Mouse (Mus musculus): ENCODE results near the gene Sez6l.
"Not testable (repeated sequence)": the region's sequence is repeated elsewhere in the genome, so short reads cannot be mapped to it uniquely, and the experiment has no call there.

Gene Sez6l

DNA sequence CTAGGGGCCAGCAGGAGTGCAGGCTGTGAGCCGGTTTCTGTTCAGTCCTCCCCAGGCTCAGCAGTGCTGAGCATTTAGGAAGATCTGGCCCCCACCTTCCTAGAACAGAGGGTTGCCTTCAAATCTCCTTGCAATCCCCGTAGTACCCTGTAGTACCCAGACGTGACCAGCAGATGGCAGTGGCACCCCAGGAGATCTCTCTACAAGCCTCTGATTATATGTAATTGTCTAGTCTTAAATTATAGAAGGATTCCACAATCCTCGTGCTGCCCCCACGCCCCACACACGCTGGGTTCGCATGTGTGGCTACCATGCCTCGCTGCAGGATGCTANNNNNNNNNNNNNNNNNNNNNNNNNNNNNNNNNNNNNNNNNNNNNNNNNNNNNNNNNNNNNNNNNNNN, 144.0 kb downstream of the Sez6l start:
- peak; percentile 29 to 52 for DNase-seq (ENCODE audit: low spot score in 2 of 2)

DNA sequence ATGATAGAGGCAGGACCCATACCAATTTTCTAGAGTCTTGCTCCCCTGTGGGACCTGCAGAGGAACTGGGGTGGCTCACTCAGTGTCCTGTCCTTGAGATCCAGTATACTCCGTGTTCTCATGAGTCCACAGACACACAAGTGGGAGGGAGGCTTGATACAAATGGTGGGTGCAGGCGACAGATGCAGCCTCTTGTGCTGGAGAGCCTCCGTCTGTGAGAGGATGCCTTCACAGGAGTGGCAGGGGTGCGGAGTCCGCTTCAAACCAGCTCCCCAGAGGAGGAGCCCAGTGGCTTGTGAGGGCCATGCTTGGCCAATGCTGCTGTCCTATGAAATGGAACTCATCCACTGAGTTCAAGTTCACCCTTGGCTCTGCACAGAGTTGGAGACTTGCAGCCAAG, 145.0 kb downstream of the Sez6l start:
- no peak for DNase-seq (ENCODE audit: low spot score in 2 of 2)

DNA sequence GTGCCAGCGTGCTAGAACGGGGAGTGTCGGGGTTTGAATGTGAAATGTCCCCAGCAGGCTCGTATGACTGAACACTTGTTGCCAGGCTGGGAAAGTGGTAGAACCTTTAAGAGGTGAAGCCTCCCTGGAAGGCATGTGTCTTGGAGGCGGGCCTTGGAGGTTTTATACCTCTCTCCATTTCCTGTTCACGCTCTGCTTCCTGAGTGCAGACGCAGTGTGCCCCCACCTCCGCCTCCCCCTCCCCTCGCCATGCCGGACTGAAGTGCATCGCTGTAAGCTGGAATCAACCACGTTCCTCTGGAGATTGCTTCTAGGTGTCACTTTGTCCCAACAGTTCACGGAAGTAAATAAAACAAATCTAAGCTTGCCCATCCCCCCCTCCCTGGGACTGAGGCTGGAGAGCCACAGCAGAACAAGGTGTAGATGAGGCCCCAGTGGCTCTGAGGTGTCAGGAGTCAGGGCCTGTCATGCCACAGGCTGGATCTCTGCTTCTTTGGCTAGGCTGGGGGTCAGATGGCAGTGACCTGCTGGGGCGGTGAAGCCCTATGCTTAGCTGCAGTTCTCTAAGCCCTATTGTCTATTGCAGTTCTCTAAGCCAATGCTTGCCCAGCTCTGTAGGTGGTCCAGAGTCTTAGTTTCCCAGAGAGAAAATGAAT, 145.7 kb downstream of the Sez6l start:
- DNase-seq (ENCODE audit: low spot score in 2 of 2), result no peak

DNA sequence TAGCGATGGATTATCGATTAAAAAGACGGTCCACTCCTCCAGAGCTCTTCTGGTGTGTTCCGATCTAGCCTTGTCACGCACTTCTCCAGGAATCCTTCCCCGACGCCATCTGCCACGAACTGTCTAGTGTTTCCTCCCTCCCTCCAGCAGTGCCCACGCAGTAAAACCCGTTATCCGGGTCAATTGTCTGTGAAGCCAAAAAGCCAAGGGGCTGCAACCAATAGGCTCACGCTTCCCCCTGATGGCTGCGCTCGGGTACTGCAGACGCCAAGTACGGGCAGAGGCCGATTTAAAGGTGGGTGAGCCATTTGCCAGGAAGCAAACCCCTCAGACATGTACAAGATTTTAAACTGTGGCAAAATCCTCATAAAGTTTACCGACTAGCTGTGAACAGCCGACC, 148.0 kb downstream of the Sez6l start:
- peak in 1 of 2 experiments; percentile 31 for DNase-seq (ENCODE audit: low spot score in 2 of 2)

DNA sequence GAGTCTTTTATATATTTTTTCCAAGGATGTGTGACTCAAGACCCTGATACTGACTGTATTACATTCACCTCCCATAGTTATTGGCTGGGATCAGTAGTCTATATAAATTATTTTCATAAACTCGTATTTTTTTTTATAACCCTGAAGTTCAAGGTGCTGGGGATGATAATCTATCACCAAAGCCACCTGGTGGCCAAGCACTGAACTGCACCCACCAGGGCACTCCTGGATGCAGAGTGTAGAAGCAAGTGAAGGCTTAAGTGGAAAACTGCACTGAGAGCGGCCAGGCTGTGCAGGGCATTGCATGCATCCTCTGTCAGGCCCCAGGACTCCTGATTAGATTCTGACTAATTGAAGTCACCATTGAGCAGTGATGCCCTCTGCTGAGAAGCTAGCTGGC, 149.7 kb downstream of the Sez6l start:
- DNase-seq (ENCODE audit: low spot score in 2 of 2), result peak in 1 of 2 experiments; percentile 8

DNA sequence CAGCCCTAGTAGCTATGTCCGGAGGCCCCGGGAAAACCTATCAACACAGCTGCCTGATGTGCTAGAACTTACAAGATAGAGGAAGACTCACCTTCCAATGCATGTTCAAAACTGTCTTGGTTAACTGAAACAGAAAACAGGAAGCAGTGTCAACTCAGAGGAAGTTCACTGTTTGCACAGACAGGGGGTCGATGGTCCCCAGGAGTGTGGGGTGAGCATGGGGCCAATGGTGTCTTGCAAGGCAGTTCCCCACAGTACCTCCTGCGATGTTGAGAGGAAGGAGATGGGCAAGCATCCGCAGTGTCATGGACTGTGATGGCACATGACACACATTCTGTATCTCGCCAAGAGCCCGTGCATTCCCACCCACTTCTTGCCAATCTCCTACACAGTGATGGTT, 150.3 kb downstream of the Sez6l start:
- DNase-seq (ENCODE audit: low spot score in 2 of 2), result no peak

DNA sequence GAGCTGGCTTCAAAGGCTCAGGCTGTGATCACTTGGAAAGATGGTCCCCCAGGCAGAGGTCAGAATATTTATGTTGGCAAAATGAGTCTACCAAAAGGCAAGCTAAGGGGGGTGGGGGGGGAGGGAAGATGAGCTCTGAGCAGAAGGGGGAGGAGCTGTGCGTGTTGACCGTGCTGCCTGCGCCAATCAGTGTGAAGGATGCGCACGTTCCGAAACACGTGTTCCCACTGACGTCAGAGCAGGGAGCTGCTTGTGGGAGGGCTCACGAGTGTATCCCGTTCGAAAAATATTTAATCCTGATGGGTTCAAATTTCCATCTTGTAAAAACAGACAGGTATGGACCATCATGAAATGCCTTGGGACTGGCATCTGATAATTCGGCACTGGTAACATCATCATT, 157.4 kb downstream of the Sez6l start:
- no peak for DNase-seq (ENCODE audit: low spot score in 2 of 2)

DNA sequence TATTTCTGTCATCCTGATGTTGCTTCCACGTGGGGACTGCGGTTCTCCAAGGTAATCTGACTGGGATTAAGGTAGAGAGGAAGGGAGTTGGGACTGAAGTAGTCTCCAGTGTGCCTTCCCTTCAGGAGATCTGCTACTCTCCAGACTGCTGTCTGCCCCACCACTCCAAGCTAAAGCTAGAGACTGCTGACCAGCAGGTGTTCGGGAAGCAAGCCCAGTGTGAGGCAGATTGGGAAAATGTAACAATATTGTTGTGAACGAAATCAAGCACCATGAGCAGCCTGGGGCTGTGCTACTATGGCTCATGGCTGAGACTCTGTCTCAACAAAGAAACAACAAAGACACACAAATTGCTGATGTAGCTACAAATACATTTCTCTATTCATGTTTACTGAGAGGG, 159.0 kb downstream of the Sez6l start:
- no peak for DNase-seq (ENCODE audit: low spot score in 2 of 2)

DNA sequence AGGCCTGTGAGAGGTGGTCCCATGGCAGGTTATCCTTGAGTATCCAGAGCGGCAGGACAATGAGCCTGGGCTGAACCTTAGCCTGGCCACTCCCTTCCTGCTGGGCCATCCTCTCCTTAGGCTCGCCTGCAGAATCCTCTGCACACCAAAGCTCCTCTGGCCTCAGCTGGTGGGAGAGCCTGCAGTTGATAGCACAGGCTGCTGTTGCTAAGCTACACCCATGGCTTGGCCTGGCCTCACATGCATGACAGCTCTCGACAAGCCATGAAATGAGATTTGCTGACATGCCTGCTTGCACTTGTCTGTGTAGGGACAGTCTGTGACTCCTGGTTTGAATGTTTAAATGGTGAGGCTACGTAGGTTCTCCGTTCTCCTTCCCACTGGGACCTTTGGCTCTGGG, 160.3 kb downstream of the Sez6l start:
- DNase-seq (ENCODE audit: low spot score in 2 of 2), result no peak

DNA sequence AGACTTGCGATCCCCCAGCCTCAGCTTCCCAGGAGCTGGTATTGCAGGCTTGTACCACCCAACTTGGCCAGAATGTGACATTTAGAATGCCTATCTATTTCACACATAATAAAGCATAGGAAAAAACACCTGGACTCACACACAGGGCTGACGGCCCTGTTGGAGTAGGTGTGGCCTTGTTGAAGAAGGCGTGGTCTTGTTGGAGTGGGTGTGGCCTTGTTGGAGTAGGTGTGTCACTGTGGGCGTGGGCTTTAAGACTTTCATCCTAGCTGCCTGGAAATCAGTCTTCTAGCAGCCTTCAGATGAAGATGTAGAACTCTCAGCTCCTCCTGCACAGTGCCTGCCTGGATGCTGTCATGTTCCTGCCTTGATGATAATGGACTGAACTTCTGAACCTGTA, 164.2 kb downstream of the Sez6l start:
- not testable (repeated sequence) for DNase-seq (ENCODE audit: low spot score in 2 of 2)

DNA sequence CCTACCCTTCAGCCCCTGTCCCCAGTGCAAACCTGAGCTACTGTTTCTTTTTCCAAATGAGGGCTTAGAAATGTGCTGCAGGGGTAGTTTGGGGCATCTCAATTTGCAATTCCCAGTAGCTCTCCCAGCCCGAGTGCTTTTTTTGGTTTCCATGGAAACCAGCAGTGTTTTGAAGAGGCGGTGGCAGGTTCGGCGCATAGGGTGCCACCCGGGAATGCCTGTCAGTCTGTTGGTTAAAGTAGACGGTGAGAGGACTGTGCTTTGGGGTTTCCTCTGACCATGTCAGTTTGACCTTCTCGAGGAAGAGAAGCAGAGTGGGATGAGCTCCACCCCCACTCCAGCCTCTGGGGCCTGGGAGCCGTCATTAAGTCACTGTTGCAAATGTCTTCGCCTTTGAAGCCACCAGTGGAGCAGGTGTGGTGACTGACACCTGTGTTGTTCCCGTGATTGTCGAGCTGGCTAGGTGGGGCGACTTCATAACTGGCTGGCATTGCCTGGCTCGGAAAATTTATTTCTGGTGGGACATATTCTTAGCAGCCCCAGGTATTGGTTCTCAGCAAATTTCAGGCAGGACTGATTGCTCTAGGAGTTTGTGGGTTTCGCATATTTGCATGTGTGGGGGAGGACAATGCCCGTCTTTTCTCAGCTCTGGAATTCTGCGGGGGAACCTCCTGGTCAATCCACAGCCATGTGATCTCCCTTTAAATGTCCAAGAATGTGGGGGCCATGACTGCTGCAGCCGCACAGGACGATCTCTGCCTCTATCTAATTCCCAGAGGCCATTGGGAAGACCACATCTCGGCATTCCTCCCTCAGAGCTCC, 165.3 kb downstream of the Sez6l start:
- DNase-seq (ENCODE audit: low spot score in 2 of 2), result no peak

DNA sequence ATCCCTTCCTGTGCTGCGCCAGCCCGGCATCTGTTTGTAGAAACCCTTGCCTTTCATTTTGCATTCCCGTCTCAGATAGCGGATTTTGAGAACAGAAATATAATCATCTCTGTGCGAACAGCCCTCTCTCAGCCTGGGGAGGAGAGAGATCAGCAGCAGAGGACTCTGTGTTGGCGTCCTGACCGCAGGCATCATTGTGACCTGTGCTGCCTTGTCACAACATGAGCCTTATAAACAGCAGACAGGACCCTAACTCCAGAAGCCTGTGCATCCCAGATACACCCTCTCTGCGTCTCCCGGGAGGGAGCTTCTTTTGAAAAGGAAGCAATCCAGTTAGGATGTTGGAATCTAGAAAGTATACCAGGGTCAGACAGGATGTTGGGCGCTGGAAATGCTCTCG, 165.9 kb downstream of the Sez6l start:
- DNase-seq (ENCODE audit: low spot score in 2 of 2), result no peak

DNA sequence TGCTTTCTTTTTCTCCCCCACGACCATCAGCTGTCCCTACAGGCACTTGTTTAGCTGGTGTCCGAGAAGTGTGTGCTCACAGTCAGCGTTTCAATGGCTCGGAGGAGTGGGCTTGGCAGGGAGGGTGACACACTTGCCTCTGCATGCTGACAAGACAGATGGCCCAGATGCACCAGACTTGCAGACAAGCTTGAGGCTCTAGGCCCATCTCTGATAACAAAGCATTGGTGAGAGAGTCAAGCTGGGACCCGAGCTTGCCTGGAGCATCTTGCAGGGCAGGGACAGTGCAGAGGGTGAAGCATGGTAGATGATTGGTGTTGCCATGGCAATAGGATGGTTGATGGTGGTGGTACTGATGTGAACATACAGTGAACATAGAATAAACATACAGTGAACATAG, 167.7 kb downstream of the Sez6l start:
- no peak for DNase-seq (ENCODE audit: low spot score in 2 of 2)

DNA sequence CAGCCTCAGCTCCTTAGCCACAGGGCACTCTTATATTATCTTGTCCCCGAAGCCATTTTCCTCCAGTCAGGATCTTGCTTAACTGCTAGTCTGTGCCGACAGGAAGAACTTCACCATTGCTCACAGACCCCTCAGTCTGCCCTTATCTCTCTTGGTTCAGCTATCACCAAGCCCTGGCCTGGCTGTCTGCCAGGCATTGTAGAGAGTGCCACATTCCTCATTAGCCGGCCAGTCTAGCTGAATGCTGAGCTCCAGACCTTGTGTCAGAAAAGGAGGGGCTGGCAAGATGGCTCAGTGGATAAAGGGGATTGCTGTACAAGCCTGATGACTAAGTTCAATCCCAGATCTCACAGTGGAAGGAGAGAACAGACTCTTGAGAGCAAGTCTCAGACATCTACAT, 171.0 kb downstream of the Sez6l start:
- DNase-seq (ENCODE audit: low spot score in 2 of 2), result no peak

DNA sequence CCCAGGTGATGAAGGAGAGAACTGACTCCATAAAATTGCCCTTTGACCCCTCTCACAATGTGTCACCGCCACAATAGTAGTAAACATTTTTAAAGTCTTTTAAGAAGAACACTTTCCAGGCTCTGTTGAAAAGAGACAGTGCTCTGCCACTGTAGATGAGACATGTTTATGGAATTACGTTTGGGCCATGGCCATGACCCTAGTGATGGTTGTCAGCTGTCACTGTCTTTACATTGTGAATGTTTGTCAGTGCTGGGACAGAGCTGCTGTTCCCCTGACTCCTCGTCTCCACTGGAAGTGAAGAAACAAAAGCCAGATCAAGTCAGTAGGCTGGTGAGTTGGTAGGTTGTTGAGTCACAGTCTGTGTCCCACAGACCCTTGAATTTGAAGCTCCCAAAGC, 174.5 kb downstream of the Sez6l start:
- no peak for DNase-seq (ENCODE audit: low spot score in 2 of 2)

DNA sequence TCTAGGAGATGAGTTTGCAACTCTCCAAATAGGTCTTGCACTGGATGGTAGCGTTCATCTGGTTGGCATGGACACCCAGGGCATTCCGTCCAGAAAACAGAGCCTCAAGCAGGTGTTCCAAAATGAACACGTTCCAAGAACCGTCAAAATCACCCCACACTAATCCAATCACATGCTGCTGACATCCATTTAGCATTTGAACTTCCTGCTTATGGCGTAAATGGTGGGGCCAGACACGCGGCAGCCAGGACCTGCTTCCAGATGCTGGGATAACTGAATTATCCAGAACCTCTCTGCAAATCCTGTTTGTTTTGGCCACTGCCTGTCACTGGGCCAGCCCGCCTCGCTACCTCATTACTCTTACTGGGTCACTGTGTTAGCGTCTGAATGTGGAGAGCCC, 177.7 kb downstream of the Sez6l start:
- no peak for DNase-seq (ENCODE audit: low spot score in 2 of 2)

DNA sequence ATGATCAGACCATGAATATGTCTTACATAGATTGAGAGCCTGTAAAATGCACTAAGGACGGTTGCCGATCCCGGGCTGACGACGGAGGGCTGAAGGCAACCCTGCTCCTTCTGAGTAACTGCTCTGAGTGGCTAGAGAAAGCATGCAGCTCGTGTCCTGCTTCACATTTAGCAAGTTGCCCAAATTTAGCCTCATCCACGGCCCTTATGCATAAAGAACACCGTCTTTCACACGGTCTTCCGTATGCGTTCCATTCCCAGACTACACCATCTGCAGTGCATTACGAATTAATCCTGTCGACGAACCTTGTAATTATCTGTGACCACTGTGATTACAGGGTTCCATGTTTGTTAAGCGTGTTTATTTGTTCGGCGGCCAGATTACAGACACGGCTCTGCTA, 180.9 kb downstream of the Sez6l start:
- DNase-seq (ENCODE audit: low spot score in 2 of 2), result no peak

DNA sequence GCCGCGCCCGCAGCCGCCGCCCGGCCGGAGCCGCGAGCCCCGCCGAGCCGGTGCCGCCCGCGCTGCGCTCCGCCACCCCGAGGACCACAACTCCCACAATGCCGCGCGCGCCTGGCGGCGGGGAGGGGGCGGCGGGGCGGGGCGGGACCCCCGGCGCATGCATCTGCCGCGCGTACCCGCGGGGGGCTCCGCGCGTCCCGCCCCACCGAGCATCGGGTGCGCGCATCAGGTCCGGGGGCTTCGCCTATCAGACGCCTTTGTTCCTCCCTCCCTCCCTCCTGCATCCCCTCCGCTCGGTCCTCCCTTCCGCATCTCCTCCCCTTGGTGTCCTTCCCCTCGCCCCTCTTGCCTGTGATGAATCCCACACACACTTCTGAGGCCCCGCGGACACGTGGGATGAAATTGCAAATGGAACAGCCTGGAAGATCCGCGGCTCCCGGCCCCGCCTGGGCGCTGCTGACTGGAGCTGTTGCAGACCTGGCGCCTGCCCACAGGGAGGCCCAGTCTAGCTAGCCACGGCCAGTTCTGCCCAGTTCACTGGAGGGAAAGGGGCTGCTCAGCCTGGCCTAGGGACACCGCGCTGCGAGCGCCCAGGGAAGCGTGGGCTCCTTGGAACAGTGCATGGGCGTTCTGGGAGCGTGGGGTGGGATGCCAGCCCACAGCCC, 182.1 kb downstream of the Sez6l start, which contains the start of gene Asphd2:
TSS of gene Asphd2 (minus strand) at position 88 of the 665 bp plus-strand sequence.
- DNase-seq (ENCODE audit: low spot score in 2 of 2), result peak; percentile 4 to 13

DNA sequence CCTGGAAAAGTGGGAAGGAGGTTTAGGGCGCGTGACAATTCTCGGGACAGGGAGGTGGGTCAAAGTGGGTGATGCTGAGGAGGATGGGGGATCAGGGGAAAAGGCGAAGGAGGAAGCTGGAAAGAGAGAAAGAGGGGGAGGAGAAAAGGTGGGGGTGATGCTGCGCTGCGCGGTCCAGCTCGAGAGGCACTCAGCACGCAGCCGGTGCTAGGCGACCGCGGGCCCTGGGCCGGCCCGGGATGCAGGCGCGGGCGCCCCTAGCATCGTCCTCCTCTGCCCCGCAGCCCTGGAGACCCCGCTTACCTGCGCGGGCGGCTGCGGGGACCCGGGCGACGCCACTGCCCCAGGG, 182.6 kb downstream of the Sez6l start:
- DNase-seq (ENCODE audit: low spot score in 2 of 2), result no peak

DNA sequence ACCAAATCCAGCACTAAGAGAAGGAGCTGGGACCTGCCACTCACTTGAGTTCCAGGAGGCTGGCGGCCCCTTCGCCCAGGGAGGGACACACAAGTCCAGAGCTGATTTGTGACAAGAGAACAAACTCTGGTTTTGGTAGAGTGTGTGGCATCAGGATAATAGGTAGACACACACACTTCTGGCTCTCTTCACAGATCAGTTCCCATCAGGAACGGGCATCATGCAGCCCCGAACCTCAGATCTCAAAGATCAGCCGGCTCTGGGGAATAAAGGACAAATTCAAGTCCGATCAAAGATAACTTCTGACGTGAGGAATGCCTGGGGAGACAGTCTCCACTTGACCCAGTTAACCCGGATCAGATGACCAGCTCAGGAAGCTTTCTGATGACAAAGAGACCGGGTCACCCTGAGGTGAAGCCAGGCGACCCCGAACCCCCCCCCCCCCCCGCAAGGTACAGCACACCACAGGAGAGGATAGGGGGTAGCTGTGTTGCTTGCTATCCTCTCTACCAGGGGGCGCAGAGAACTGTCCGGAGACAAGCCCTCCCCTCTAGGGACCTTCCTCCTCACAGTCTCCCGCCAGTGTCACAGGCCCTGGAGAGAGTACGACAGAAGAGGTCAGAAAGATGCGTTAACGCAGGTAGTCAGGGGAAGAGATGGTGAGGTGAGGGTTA, 183.1 kb downstream of the Sez6l start:
- DNase-seq (ENCODE audit: low spot score in 2 of 2), result no peak

DNA sequence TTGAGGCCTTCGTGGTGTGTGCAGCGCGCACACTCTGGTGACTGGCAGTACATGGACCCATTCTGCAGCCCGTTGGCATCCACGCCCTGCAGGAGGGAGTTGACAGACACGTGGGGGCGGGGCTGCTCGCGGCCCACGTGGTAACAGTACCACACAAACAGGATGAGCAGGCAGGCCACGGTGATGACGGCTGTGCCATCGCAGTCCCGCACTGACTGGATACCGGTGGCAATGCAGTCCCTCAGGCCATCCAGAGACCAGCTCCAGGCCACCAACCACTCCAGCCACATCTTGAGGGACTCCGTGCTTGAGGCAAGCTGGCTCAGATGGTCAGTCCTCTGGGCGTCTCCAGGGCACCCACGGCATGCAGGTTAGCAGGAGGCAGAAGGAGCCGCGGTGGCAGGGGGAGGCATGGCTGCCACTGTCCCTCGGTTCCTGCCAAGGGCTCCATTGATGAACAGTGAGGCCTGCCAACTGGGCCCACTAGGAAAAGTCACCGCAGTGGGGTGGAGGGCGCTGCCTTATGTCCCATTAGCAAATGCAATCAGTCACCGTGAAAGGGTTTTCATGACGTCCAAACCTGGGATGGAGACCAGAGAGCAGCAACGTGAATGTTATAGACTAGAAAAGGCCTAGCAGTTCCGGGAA, 185.2 kb downstream of the Sez6l start:
- no peak for DNase-seq (ENCODE audit: low spot score in 2 of 2)

DNA sequence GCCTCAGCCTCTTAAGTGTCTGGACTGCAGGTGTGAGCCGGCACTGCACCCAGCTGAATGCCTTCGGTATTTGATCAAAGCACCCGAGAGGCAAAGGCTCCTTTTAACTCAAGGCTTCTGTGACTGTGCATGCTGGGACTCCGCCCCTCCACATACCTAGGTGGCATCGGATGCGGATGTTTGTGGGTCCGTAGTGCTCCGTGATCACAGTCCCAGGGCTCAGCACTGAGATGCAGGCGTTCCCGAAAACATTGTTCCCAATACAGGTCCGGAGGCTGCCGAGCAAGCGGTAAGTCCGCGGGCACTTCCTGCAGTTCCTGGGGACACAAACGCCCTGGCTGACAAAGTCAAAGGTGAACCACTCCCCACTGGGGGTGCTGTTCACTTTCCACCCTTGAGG, 186.0 kb downstream of the Sez6l start:
- DNase-seq (ENCODE audit: low spot score in 2 of 2), result no peak
